Mouse (Mus musculus) CD4-positive, CD25-positive, alpha-beta regulatory T cell, adult 9 weeks (primary cell): ENCODE data around the gene Wnk3. TPM values are rescaled to one million over a fixed set of nuclear protein-coding genes. Genes with fewer than 3 reads are reported as not detected.

Source experiments
- polyA plus RNA-seq: library from polyadenylated mRNA; unstranded; fragments of 100-300 nt; shearing (Covaris generic); gene quantifications from one replicate; pipeline ENCODE4 v1.2.1, GENCODE M21; 2017

The Wnk3 gene
- polyA plus RNA-seq = 0.24 TPM

DNA sequence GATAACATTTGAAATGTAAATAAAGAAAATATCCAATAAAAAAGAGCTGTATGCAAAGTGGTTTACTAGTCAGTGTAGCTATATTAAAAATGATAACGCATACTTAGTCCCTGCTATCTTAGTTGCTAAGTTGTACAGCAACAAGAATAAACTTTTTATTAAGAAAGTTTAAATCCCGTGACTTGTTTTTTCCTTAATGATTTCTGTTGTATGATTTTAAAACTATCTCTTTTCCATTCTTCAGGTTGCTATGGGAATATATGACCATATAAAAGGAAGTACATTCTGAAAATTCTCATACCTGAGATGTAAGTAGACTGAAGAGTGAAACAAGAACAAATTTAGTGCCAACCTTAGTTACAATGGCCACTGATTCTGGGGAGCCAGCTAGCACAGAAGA is at the start of gene Wnk3:
TSS of gene Wnk3 (plus strand) at position 301 of the 400 bp plus-strand sequence.

GRCm38 (mm10) chrX:151343761-151344500 is 146.1 kb downstream of the Wnk3 start, which contains the start of gene Fam120c:
TSS of gene Fam120c (plus strand) at chrX:151344175.

Other genes with a start within 250 kb of the Wnk3 start
- gene Gnl3l, start 180.8 kb upstream of the Wnk3 start, polyA plus RNA-seq = 28.3 TPM
- gene Fgd1, start 151.9 kb upstream of the Wnk3 start, polyA plus RNA-seq = not detected
- 27.7 TPM for gene Tsr2, start 101.5 kb upstream of the Wnk3 start, polyA plus RNA-seq
- gene Fam120c, start 146.1 kb downstream of the Wnk3 start, polyA plus RNA-seq = 1.9 TPM